Mouse (Mus musculus) lung, embryonic 14.5 days (tissue): ENCODE data around the gene Ccsap. TPM values are rescaled to one million over a fixed set of nuclear protein-coding genes. Genes with fewer than 3 reads are reported as not detected.

ENCODE experiments used
- ATAC-seq: fragments of 200-750 bp; cut with Nextera tagmentation; 2 replicates; pipeline ENCODE4 v1.8.0; 2017; ENCODE audit warnings: mild to moderate bottlenecking, moderate TSS enrichment, moderate library complexity; ENCODE audit not compliant: insufficient read depth
- DNase-seq: peaks from one replicate; pipeline ENCODE4 v3.0.0-alpha.2; 2015
- H3K27ac ChIP-seq: fragments of 300-500 bp; sonication (generic); 2 replicates; pipeline ENCODE4 v1.5.1; 2014; ENCODE audit warnings: low read depth, mild to moderate bottlenecking, moderate library complexity
- H3K27me3 ChIP-seq: fragments of 300-500 bp; sonication (generic); 2 replicates; pipeline ENCODE4 v1.6.1; 2014; ENCODE audit warnings: low read length, control low read depth; ENCODE audit not compliant: insufficient read depth
- H3K36me3 ChIP-seq: fragments of 300-500 bp; sonication (generic); 2 replicates; pipeline ENCODE4 v1.6.1; 2014; ENCODE audit warnings: control low read depth; ENCODE audit not compliant: insufficient read depth
- H3K4me1 ChIP-seq: fragments of 300-500 bp; sonication (generic); 2 replicates; pipeline ENCODE4 v1.6.1; 2014; ENCODE audit warnings: antibody characterized with exemption, control low read depth; ENCODE audit not compliant: insufficient read depth
- H3K4me2 ChIP-seq: fragments of 300-500 bp; sonication (generic); 2 replicates; pipeline ENCODE4 v1.6.1; 2014; ENCODE audit warnings: mild to moderate bottlenecking
- H3K4me3 ChIP-seq: fragments of 300-500 bp; sonication (generic); 2 replicates; pipeline ENCODE4 v1.5.1; 2014; ENCODE audit warnings: low read depth, low read length
- H3K9ac ChIP-seq: fragments of 300-500 bp; sonication (generic); 2 replicates; pipeline ENCODE4 v1.6.1; 2014
- H3K9me3 ChIP-seq: fragments of 300-500 bp; sonication (generic); 2 replicates; pipeline ENCODE4 v1.6.1; 2016; ENCODE audit warnings: low read depth, low read length, control low read depth
- CTCF ChIP-seq: IDR thresholded peaks from 2 replicates; pipeline ENCODE4 v1.5.1; 2016; ENCODE audit warnings: antibody characterized with exemption, low read depth
- WGBS: fragments of 180-500 bp; shearing (Covaris S2); extraction: QIAGEN DNeasy Blood & Tissue Kit; methylation state at CpG from one replicate; pipeline ENCODE4 v1.1.7; 2014; 5-methylcytosine and 5-hydroxymethylcytosine counted together
- polyA plus RNA-seq: library from polyadenylated mRNA; unstranded; fragments of >200 nt; fragmentation: Nextera tagmentation; extraction: Ambion mirVana; gene quantifications from 2 replicates; pipeline ENCODE4 v1.2.1, GENCODE M21; 2014

Gene Ccsap
- polyA plus RNA-seq, 1 experiment from 2014 or later, result 7.1 TPM

DNA sequence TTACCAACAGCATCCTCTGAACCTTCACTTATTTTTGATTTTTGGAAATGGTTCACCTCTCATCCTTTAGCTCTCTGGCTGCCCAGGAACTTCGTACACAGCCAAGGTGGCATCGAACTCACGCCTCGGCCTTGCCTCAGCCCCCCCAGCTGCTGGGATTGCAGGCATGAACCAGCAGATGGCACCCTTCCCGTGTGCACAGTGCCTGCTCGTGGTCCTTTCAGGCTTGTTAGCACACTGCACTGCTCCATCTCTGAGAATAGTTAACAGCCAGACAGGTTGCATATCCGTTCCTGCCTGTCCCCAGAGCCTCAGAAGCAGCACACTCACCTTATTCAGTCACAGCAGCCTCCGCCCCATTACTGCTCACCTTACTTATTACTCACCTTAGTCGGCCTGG is 34.0 kb downstream of the Ccsap start:
- H3K4me3 ChIP-seq, result no peak overlapping the region
- WGBS, result 58% methylated on average over 9 of the region's 9 CpGs
- DNase-seq (peak; percentile 50), ATAC-seq (no peak)
- no peaks in the 10 kb centered on the region for H3K27me3 ChIP-seq
- TF ChIP-seq CTCF, result peak; percentile 66
- H3K4me2 ChIP-seq, result no peak overlapping the region
- H3K4me1 ChIP-seq, result no peaks in the 10 kb centered on the region
- no peak overlapping the region for H3K9ac ChIP-seq
- H3K27ac ChIP-seq, result no peak overlapping the region
- no peaks in the 10 kb centered on the region for H3K9me3 ChIP-seq
- H3K36me3 ChIP-seq, result peaks cover 42% of the 10 kb centered on the region

DNA sequence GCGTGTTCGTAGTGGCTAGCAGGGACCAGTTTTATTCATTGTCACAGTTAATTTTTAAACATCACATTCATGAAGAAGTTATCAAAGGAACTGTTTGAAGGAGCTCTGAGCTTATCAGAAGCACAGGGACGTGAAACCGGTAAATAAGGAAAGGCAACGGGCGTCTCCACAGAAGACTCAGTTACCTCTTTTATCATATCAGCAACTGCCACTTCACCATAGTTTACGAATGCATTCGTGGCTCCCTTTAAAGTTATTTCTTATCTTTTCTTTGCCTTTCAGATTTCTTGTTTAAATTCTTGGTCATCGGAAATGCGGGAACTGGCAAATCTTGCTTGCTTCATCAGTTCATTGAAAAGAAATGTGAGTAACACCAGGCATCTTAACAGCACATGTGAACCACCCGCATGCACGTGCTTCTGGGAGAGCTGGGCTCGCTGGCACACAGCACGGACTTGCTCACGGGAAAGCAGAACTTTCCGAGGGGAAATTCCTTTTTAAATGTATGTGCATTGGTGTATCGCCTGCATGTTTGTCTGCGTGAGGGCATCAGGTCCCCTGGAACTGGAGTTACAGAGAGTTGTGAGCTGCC is 36.4 kb downstream of the Ccsap start:
- Histone ChIP-seq H3K27me3 (no peaks in the 10 kb centered on the region), H3K9ac (no peak overlapping the region), H3K4me3 (no peak overlapping the region), H3K9me3 (no peaks in the 10 kb centered on the region), H3K27ac (no peak overlapping the region), H3K4me2 (no peak overlapping the region), H3K36me3 (peaks cover 25% of the 10 kb centered on the region), H3K4me1 (no peaks in the 10 kb centered on the region)
- 67% methylated on average over 18 of the region's 18 CpGs for WGBS
- no peak for TF ChIP-seq CTCF
- ATAC-seq (no peak), DNase-seq (no peak)

DNA sequence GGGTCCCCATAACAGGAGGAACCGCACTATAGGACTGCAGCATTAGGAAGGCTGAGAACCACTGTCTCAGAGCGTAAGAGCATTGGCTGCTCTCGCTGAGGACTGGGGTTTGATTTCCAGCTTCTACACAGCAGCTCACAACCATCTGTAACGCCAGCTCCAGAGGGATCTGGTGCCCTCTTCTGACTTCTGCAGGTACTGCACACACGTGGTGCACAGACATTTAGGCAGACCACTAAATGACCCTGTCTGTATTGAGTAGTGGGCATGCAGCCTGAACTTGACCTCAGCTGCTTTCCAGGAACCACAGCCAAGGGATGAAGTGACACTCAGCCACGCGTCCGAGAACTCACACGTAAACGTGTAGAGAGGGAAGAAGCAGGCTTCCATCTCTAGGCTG is 36.9 kb downstream of the Ccsap start:
- no peak overlapping the region for H3K9ac ChIP-seq
- ATAC-seq (no peak), DNase-seq (no peak)
- WGBS, result 84% methylated on average over 10 of the region's 10 CpGs
- H3K27ac ChIP-seq, result no peak overlapping the region
- no peak overlapping the region for H3K4me2 ChIP-seq
- no peaks in the 10 kb centered on the region for H3K27me3 ChIP-seq
- peaks cover 24% of the 10 kb centered on the region for H3K36me3 ChIP-seq
- H3K4me3 ChIP-seq, result no peak overlapping the region
- H3K9me3 ChIP-seq, result no peaks in the 10 kb centered on the region
- TF ChIP-seq CTCF, result peak; percentile 39
- H3K4me1 ChIP-seq, result no peaks in the 10 kb centered on the region

DNA sequence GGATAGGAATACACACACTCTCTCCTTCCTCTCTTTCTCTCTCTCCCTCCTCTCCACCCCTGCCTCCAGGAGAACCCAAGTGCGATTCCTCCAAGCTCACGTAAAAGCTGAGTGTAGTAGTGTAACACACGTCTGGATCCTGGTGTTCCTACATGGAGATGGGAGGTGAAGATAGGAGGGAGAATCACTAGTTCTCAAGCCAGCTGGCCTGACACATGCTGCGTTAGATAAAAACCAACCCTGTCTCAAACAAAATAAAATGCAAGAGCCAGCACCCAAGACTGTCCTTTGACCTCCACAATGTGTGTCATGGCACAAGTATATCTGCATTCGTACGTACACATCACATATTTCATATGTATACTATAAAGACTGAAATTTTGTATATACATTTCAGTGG is 39.2 kb downstream of the Ccsap start:
- no peaks in the 10 kb centered on the region for H3K27me3 ChIP-seq
- H3K36me3 ChIP-seq, result peaks cover 15% of the 10 kb centered on the region
- no peak overlapping the region for H3K9ac ChIP-seq
- TF ChIP-seq CTCF, result no peak
- H3K4me1 ChIP-seq, result no peaks in the 10 kb centered on the region
- WGBS, result 88% methylated on average over 6 of the region's 6 CpGs
- H3K27ac ChIP-seq, result no peak overlapping the region
- no peak for ATAC-seq
- no peak for DNase-seq
- H3K4me3 ChIP-seq, result no peak overlapping the region
- H3K9me3 ChIP-seq, result no peaks in the 10 kb centered on the region
- H3K4me2 ChIP-seq, result no peak overlapping the region

DNA sequence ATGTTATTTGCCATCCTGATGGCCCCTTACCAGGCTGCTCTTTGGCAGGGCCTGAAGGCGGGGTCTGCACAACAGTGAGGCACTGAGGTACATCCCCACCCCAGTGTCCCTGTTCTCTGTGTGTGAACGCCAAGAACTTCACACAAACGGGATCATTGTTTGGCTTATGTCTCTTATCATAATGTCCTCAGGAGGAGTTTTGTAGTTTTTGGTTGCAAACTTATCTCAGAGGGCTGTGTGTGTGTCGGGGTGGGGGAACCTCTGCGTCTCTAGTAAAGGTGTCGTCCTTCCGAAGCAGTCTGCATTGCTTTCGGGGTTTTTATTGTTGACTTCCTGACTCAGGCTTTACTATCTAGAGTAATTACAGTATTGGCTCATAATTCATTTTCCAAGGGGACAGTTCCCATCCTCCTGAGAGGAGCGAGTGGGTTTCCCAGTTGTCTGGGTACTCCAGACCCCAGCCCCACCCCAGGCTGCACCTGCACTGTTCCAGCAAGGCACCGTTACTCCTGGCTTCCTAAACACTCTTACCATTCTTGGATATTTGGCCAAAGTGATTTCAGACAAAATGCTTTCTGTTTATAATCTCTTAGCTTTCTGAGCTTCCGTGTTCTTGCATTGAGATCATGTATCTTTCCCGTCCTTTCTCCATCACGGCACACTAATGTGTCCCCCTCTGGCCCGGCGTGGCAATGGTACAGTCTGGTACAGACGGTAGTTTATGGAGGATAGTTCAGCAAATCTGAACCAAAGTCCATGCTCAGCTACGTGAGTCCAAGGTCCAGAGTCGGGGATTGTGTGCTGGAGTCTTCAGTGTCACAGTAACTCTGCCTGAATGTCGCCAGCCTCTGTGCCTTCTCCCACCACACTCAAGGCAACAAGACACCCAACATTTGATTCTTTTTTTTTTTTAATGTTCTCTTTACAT is 40.1 kb downstream of the Ccsap start:
- Histone ChIP-seq H3K4me2 (no peak overlapping the region), H3K4me3 (no peak overlapping the region), H3K36me3 (peaks cover 12% of the 10 kb centered on the region), H3K4me1 (no peaks in the 10 kb centered on the region), H3K27ac (no peak overlapping the region), H3K9ac (no peak overlapping the region), H3K27me3 (no peaks in the 10 kb centered on the region), H3K9me3 (no peaks in the 10 kb centered on the region)
- 83% methylated on average over 19 of the region's 19 CpGs for WGBS
- ATAC-seq, result no peak
- TF ChIP-seq CTCF, result no peak
- no peak for DNase-seq

DNA sequence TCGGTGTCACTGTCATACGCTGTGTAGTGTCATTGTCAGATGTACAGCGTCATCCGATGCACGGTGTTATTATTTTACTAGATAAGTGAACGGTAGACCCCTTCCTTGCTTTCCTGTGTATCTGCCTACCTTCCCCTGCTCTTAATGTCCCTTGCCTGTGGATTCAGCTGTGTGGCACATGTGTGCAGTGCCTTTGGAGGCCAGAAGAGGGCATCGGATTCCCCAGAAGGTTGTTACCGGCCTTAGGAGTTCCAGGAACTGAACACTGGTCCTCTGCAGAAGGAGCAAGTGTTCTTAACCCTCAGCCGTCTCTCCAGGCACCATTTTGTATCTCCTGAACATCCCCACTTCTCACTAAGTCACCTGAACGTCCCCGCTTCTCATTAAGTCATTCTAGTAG is 42.3 kb downstream of the Ccsap start:
- no peaks in the 10 kb centered on the region for H3K9me3 ChIP-seq
- no peak overlapping the region for H3K4me3 ChIP-seq
- H3K36me3 ChIP-seq, result no peaks in the 10 kb centered on the region
- DNase-seq, result no peak
- H3K4me2 ChIP-seq, result no peak overlapping the region
- no peak for TF ChIP-seq CTCF
- no peak for ATAC-seq
- H3K9ac ChIP-seq, result no peak overlapping the region
- no peaks in the 10 kb centered on the region for H3K4me1 ChIP-seq
- H3K27me3 ChIP-seq, result no peaks in the 10 kb centered on the region
- H3K27ac ChIP-seq, result no peak overlapping the region
- 87% methylated on average over 11 of the region's 11 CpGs for WGBS

DNA sequence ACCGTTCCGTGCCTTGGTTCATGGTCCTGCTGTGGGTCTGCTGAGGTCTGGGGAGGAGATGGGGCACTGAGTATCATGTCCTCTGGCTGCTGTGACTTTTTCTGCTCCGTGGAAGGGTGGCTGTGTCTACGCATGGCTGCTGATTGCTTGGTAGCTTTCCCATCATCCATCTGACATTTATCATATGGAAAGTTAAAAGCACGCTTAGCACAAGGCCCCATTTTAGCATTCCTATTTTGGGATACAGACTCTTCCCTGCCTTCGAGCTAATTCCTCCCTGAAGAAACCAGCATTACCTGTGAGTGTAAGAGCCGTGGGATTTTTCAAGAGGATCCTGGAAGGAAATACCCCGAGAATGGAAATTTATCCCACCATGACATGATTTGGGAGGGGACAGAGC is 43.1 kb downstream of the Ccsap start:
- H3K9me3 ChIP-seq, result no peaks in the 10 kb centered on the region
- no peaks in the 10 kb centered on the region for H3K27me3 ChIP-seq
- H3K4me1 ChIP-seq, result no peaks in the 10 kb centered on the region
- H3K27ac ChIP-seq, result no peak overlapping the region
- H3K36me3 ChIP-seq, result no peaks in the 10 kb centered on the region
- 78% methylated on average over 8 of the region's 8 CpGs for WGBS
- H3K4me3 ChIP-seq, result no peak overlapping the region
- no peak overlapping the region for H3K4me2 ChIP-seq
- ATAC-seq (no peak), DNase-seq (no peak)
- no peak for TF ChIP-seq CTCF
- H3K9ac ChIP-seq, result no peak overlapping the region
